Mouse (Mus musculus): ENCODE measurements around the gene Rdh16.

- TF ChIP-seq E2F4 (IDR thresholded peaks at IDR 0.05; ENCODE audit: insufficient read depth) (no peak), POLR2A (IDR thresholded peaks at IDR 0.05; ENCODE audit: insufficient read length, low read depth) (no peak), MYOD1 (IDR thresholded peaks at IDR 0.05; ENCODE audit: control insufficient read depth in 1 of 3, insufficient read length in 2 of 3, low read depth in 2 of 3) (no peak), USF1 (IDR thresholded peaks at IDR 0.05; ENCODE audit: low read depth) (no peak), MYOG (IDR thresholded peaks at IDR 0.05; ENCODE audit: control insufficient read depth in 1 of 3, insufficient read depth in 1 of 3, insufficient read length in 2 of 3, low read depth in 2 of 3) (no peak)
Measured at GRCm38 (mm10) chr10:127799295-127799694, 1.7 kb upstream of the Rdh16 start.
